Mouse (Mus musculus): ENCODE results near the gene Gm7879. TPM values are rescaled to one million over a fixed set of nuclear protein-coding genes. Genes with fewer than 3 reads are reported as not detected.
A peak's percentile ranks its signal among the peaks of the same experiment; 100 is the strongest.
"Not testable (repeated sequence)": the region's sequence is repeated elsewhere in the genome, so short reads cannot be mapped to it uniquely, and the experiment has no call there.

The Gm7879 gene
- polyA plus RNA-seq (2014; fragmentation: Nextera tagmentation; extraction: Ambion mirVana), result not detected in 2 replicates

- WGBS, result 91% methylated on average over 4 of the region's 4 CpGs
- ATAC-seq (replicated peaks; ENCODE audit: low FRiP score, low TSS enrichment, low read depth), result not testable (repeated sequence)
These were observed at the start of gene Gm7879 for GRCm38 (mm10) chr5:43912844-43913243. Gm7879 (plus strand) TSS chr5:43913144.

GRCm38 (mm10) chr5:43863642-43864041 is 49.3 kb upstream of the Gm7879 start:
- 56% methylated on average over 6 of the region's 6 CpGs for WGBS
- H3K4me3 ChIP-seq (ENCODE audit: low read depth, low read length), result no peak overlapping the region
- H3K4me2 ChIP-seq (ENCODE audit: low read length), result no peak overlapping the region
- no peaks in the 10 kb centered on the region for H3K27me3 ChIP-seq (replicated peaks; ENCODE audit: control insufficient read depth, insufficient read depth, low read length)
- no peaks in the 10 kb centered on the region for H3K9me3 ChIP-seq (ENCODE audit: control insufficient read depth, low read length)
- ATAC-seq (replicated peaks; ENCODE audit: low FRiP score, low TSS enrichment, low read depth) (peak; percentile 69; the same call in 1 of the 2 replicates), DNase-seq (ENCODE audit: low spot score) (no peak)
- 0 out of 2 replicates have a peak overlapping the region, but pooled peaks have one; percentile 1 for H3K27ac ChIP-seq (ENCODE audit: low read depth)
- H3K36me3 ChIP-seq (ENCODE audit: control insufficient read depth, insufficient read depth, low read length), result no peaks in the 10 kb centered on the region
- H3K4me1 ChIP-seq (replicated peaks; ENCODE audit: control insufficient read depth, insufficient read depth, low read length), result no peaks in the 10 kb centered on the region
- H3K9ac ChIP-seq (ENCODE audit: low read length), result no peak overlapping the region

More at GRCm38 (mm10) chr5:43912844-43913243, at the start of gene Gm7879:
- not testable (repeated sequence) for H3K9ac ChIP-seq (ENCODE audit: low read length); H3K4me1 ChIP-seq (replicated peaks; ENCODE audit: control insufficient read depth, insufficient read depth, low read length); H3K9me3 ChIP-seq (ENCODE audit: control insufficient read depth, low read length); H3K4me3 ChIP-seq (ENCODE audit: low read depth, low read length); H3K27ac ChIP-seq (ENCODE audit: low read depth); H3K27me3 ChIP-seq (replicated peaks; ENCODE audit: control insufficient read depth, insufficient read depth, low read length); H3K4me2 ChIP-seq (ENCODE audit: low read length); DNase-seq (ENCODE audit: low spot score); H3K36me3 ChIP-seq (ENCODE audit: control insufficient read depth, insufficient read depth, low read length)

DNA sequence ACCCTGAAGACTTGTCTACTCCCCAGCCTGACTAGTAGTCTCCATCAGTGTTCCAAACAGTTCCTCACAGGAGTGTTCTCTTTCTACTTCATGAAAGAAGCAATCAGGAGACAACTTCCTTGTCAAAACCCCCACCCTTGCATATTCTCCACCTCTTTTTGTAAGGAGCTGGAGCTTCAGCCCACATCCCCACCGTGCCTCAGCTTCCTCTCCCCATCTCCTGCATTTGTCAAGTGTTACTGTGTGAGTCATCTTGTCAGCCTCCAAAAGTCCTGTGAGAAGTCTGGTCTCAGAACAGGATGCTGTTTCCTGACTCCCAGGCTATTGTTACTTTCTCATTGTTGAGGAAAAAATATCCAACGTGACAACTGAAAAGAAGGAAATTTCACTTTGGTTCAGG is 47.6 kb upstream of the Gm7879 start:
- no peak for ATAC-seq (replicated peaks; ENCODE audit: low FRiP score, low TSS enrichment, low read depth)
- no peaks in the 10 kb centered on the region for H3K27me3 ChIP-seq (replicated peaks; ENCODE audit: control insufficient read depth, insufficient read depth, low read length)
- H3K4me3 ChIP-seq (ENCODE audit: low read depth, low read length), result no peak overlapping the region
- 76% methylated on average over 2 of the region's 2 CpGs for WGBS
- no peak overlapping the region for H3K4me2 ChIP-seq (ENCODE audit: low read length)
- no peak overlapping the region for H3K9ac ChIP-seq (ENCODE audit: low read length)
- DNase-seq (ENCODE audit: low spot score), result no peak
- H3K36me3 ChIP-seq (ENCODE audit: control insufficient read depth, insufficient read depth, low read length), result no peaks in the 10 kb centered on the region
- H3K4me1 ChIP-seq (replicated peaks; ENCODE audit: control insufficient read depth, insufficient read depth, low read length), result 0 out of 2 replicates have a peak, but pooled peaks cover 3% of the 10 kb centered on the region
- H3K9me3 ChIP-seq (ENCODE audit: control insufficient read depth, low read length), result no peaks in the 10 kb centered on the region
- no peak overlapping the region for H3K27ac ChIP-seq (ENCODE audit: low read depth)

GRCm38 (mm10) chr5:43868253-43868652 is 44.7 kb upstream of the Gm7879 start, which contains the start of gene Cd38:
Cd38 (plus strand) TSS chr5:43868553.
- 0 out of 2 replicates have a peak, but pooled peaks cover 3% of the 10 kb centered on the region for H3K4me1 ChIP-seq (replicated peaks; ENCODE audit: control insufficient read depth, insufficient read depth, low read length)
- no peaks in the 10 kb centered on the region for H3K36me3 ChIP-seq (ENCODE audit: control insufficient read depth, insufficient read depth, low read length)
- H3K9ac ChIP-seq (ENCODE audit: low read length), result peak within 1 kb of the TSS; percentile 44
- no peaks in the 10 kb centered on the region for H3K9me3 ChIP-seq (ENCODE audit: control insufficient read depth, low read length)
- ATAC-seq (replicated peaks; ENCODE audit: low FRiP score, low TSS enrichment, low read depth) (no peak), DNase-seq (ENCODE audit: low spot score) (no peak)
- H3K27me3 ChIP-seq (replicated peaks; ENCODE audit: control insufficient read depth, insufficient read depth, low read length), result no peaks in the 10 kb centered on the region
- H3K4me2 ChIP-seq (ENCODE audit: low read length), result peak within 1 kb of the TSS; percentile 68
- peak within 1 kb of the TSS; percentile 35 for H3K4me3 ChIP-seq (ENCODE audit: low read depth, low read length)
- H3K27ac ChIP-seq (ENCODE audit: low read depth), result peak within 1 kb of the TSS; percentile 33; the same call in 1 of the 2 replicates

GRCm38 (mm10) chr5:43868711-43869600 is 44.0 kb upstream of the Gm7879 start:
- Histone ChIP-seq H3K36me3 (ENCODE audit: control insufficient read depth, insufficient read depth, low read length) (no peaks in the 10 kb centered on the region), H3K9ac (ENCODE audit: low read length) (peak overlapping the region; percentile 44), H3K9me3 (ENCODE audit: control insufficient read depth, low read length) (no peaks in the 10 kb centered on the region), H3K4me1 (replicated peaks; ENCODE audit: control insufficient read depth, insufficient read depth, low read length) (0 out of 2 replicates have a peak, but pooled peaks cover 3% of the 10 kb centered on the region), H3K4me2 (ENCODE audit: low read length) (peak overlapping the region; percentile 68), H3K27me3 (replicated peaks; ENCODE audit: control insufficient read depth, insufficient read depth, low read length) (no peaks in the 10 kb centered on the region), H3K27ac (ENCODE audit: low read depth) (peak overlapping the region; percentile 33; the same call in 1 of the 2 replicates), H3K4me3 (ENCODE audit: low read depth, low read length) (peak overlapping the region; percentile 35)
- WGBS, result 5% methylated on average over 28 of the region's 28 CpGs
- ATAC-seq (replicated peaks; ENCODE audit: low FRiP score, low TSS enrichment, low read depth) (peak; percentile 33), DNase-seq (ENCODE audit: low spot score) (peak; percentile 73)

DNA sequence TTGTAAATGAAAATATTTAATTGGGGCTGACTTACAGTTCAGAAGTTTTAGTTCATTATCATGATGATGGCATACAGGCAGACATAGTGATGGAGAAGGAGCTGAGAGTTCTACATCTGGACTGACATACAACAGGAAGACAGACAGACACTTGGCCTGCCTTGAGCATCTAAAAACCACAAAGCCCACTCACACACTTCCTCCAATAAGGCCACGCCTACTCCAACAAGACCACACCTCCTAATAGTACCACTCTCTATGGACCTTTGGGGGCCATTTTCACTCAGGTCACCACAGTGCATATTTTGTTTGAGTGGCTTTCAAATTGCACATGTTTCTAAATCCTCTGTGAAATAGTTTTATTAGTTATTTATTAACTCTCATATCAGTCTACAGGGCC is 41.1 kb upstream of the Gm7879 start:
- H3K4me1 ChIP-seq (replicated peaks; ENCODE audit: control insufficient read depth, insufficient read depth, low read length), result 0 out of 2 replicates have a peak, but pooled peaks cover 3% of the 10 kb centered on the region
- WGBS, result 73% methylated on average over 1 of the region's 1 CpGs
- no peaks in the 10 kb centered on the region for H3K27me3 ChIP-seq (replicated peaks; ENCODE audit: control insufficient read depth, insufficient read depth, low read length)
- no peak for DNase-seq (ENCODE audit: low spot score)
- H3K9ac ChIP-seq (ENCODE audit: low read length), result no peak overlapping the region
- no peak for ATAC-seq (replicated peaks; ENCODE audit: low FRiP score, low TSS enrichment, low read depth)
- no peaks in the 10 kb centered on the region for H3K36me3 ChIP-seq (ENCODE audit: control insufficient read depth, insufficient read depth, low read length)
- no peaks in the 10 kb centered on the region for H3K9me3 ChIP-seq (ENCODE audit: control insufficient read depth, low read length)
- H3K4me2 ChIP-seq (ENCODE audit: low read length), result no peak overlapping the region
- H3K4me3 ChIP-seq (ENCODE audit: low read depth, low read length), result no peak overlapping the region
- H3K27ac ChIP-seq (ENCODE audit: low read depth), result no peak overlapping the region

- Histone ChIP-seq H3K4me1 (replicated peaks; ENCODE audit: control insufficient read depth, insufficient read depth, low read length) (0 out of 2 replicates have a peak, but pooled peaks cover 3% of the 10 kb centered on the region), H3K27me3 (replicated peaks; ENCODE audit: control insufficient read depth, insufficient read depth, low read length) (no peaks in the 10 kb centered on the region), H3K36me3 (ENCODE audit: control insufficient read depth, insufficient read depth, low read length) (no peaks in the 10 kb centered on the region), H3K9me3 (ENCODE audit: control insufficient read depth, low read length) (no peaks in the 10 kb centered on the region), H3K27ac (ENCODE audit: low read depth) (no peak overlapping the region), H3K4me3 (ENCODE audit: low read depth, low read length) (no peak overlapping the region), H3K9ac (ENCODE audit: low read length) (no peak overlapping the region), H3K4me2 (ENCODE audit: low read length) (no peak overlapping the region)
- 54% methylated on average over 1 of the region's 1 CpGs for WGBS
- DNase-seq (ENCODE audit: low spot score), result no peak
- ATAC-seq (replicated peaks; ENCODE audit: low FRiP score, low TSS enrichment, low read depth), result no peak
These were observed 40.3 kb upstream of the Gm7879 start for GRCm38 (mm10) chr5:43872652-43873051.

DNA sequence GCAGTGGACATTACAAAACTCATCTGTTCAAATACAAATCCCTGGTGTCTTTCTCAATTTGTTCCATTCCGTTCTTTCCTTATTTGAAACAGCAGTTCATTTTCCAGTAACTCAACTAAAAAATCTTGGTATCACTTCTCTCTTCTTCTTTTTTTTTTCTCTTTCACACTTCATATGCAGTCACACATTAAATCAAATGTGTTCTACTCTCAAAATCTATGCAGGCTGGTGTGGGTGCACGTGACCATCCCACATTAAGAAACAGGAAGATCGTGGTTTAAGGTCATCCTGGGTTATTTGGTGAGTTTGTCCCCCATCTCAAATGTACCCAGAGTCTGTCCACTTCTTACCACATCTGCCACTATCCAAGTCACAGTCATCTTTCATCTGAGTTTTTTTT is 30.9 kb upstream of the Gm7879 start:
- Histone ChIP-seq H3K27me3 (replicated peaks; ENCODE audit: control insufficient read depth, insufficient read depth, low read length) (no peaks in the 10 kb centered on the region), H3K27ac (ENCODE audit: low read depth) (no peak overlapping the region), H3K4me1 (replicated peaks; ENCODE audit: control insufficient read depth, insufficient read depth, low read length) (no peaks in the 10 kb centered on the region; the same call in 1 of the 2 replicates), H3K9me3 (ENCODE audit: control insufficient read depth, low read length) (no peaks in the 10 kb centered on the region), H3K4me2 (ENCODE audit: low read length) (no peak overlapping the region), H3K4me3 (ENCODE audit: low read depth, low read length) (no peak overlapping the region), H3K36me3 (ENCODE audit: control insufficient read depth, insufficient read depth, low read length) (no peaks in the 10 kb centered on the region), H3K9ac (ENCODE audit: low read length) (no peak overlapping the region)
- no peak for DNase-seq (ENCODE audit: low spot score)
- 91% methylated on average over 3 of the region's 3 CpGs for WGBS
- no peak for ATAC-seq (replicated peaks; ENCODE audit: low FRiP score, low TSS enrichment, low read depth)

Measured in intestine, embryonic 14.5 days (tissue).